Comparison of ENCODE assay signal across 23 mouse cellular contexts in genomic region chr2:143899470-143900220, GRCm38 (mm10). TPM values are rescaled to one million over a fixed set of nuclear protein-coding genes. Genes with fewer than 3 reads are reported as not detected.
A peak's percentile ranks its signal among the peaks of the same experiment; 100 is the strongest.
DNase-seq lines count a peak whose midpoint lies in the region; ATAC-seq and TF ChIP-seq lines count a peak whose summit lies in the region.
"Had no signal": no experiment of that assay in that cellular context is flagged by ENCODE, and none has a peak within 500 bp of the region (broad histone marks: within the 10 kb centered on the region; RNA-seq: fewer than 3 reads in every experiment).

No protein-coding gene starts in this region.

- peak; percentile 72 for DNase-seq in heart, adult 11 months
- DNase-seq in stomach, postnatal 0 days (ENCODE audit: low spot score), result no peak
- DNase-seq in yolk sac, embryonic 10.5 days (ENCODE audit: low spot score), result peak; percentile 40
- no peak for DNase-seq in hindbrain, embryonic 10.5 days (ENCODE audit: low spot score)
- DNase-seq in right cerebral cortex, postnatal 36 days (ENCODE audit: low spot score in 2 of 2), result no peak
- DNase-seq: adrenal gland, postnatal 25 days; cerebellum, adult 18-20 months; cerebellum, adult 9-11 months; cerebellum, postnatal 36 days; gastrocnemius, postnatal 36 days; heart, adult 2 months; heart, postnatal 4 days had no signal

- H3K9me3 ChIP-seq in heart, embryonic 11.5 days (replicated peaks; ENCODE audit: control insufficient read depth, low read length), result no peaks in the 10 kb centered on the region
- no peaks in the 10 kb centered on the region for H3K9me3 ChIP-seq in stomach, embryonic 14.5 days (ENCODE audit: control insufficient read depth, low read depth, low read length)
- no peaks in the 10 kb centered on the region for H3K9me3 ChIP-seq in stomach, postnatal 0 days (ENCODE audit: control insufficient read depth, low read length)
- no peaks in the 10 kb centered on the region for H3K9me3 ChIP-seq in hindbrain, embryonic 10.5 days
- H3K9me3 ChIP-seq: embryonic facial prominence, embryonic 15.5 days; forebrain, embryonic 10.5 days; forebrain, embryonic 15.5 days; heart, embryonic 13.5 days had no signal

- H3K9ac ChIP-seq in heart, embryonic 11.5 days (ENCODE audit: low read depth, low read length), result no peak overlapping the region
- no peak overlapping the region for H3K9ac ChIP-seq in stomach, embryonic 14.5 days (replicated peaks; ENCODE audit: low read depth, low read length)
- no peak overlapping the region for H3K9ac ChIP-seq in stomach, postnatal 0 days (ENCODE audit: low read length)
- H3K9ac ChIP-seq: embryonic facial prominence, embryonic 15.5 days; forebrain, embryonic 15.5 days; heart, embryonic 13.5 days; hindbrain, embryonic 14.5 days had no signal

- H3K36me3 ChIP-seq in heart, embryonic 11.5 days (ENCODE audit: control insufficient read depth, insufficient read depth, low read length), result no peaks in the 10 kb centered on the region
- no peaks in the 10 kb centered on the region for H3K36me3 ChIP-seq in stomach, embryonic 14.5 days (ENCODE audit: control insufficient read depth, insufficient read depth, low read length)
- no peaks in the 10 kb centered on the region for H3K36me3 ChIP-seq in stomach, postnatal 0 days (ENCODE audit: control insufficient read depth, insufficient read depth, low read length)
- no peaks in the 10 kb centered on the region for H3K36me3 ChIP-seq in hindbrain, embryonic 10.5 days
- H3K36me3 ChIP-seq: embryonic facial prominence, embryonic 15.5 days; forebrain, embryonic 10.5 days; forebrain, embryonic 15.5 days; heart, embryonic 13.5 days had no signal

- H3K4me2 ChIP-seq in heart, embryonic 11.5 days, result no peak overlapping the region
- no peak overlapping the region for H3K4me2 ChIP-seq in stomach, embryonic 14.5 days (replicated peaks; ENCODE audit: low read depth, low read length)
- H3K4me2 ChIP-seq in stomach, postnatal 0 days (replicated peaks; ENCODE audit: low read depth), result no peak overlapping the region
- H3K4me2 ChIP-seq: embryonic facial prominence, embryonic 15.5 days; forebrain, embryonic 15.5 days; heart, embryonic 13.5 days; hindbrain, embryonic 14.5 days had no signal

- ATAC-seq in heart, embryonic 11.5 days (replicated peaks; ENCODE audit: insufficient number of reproducible peaks, low FRiP score, low TSS enrichment), result no peak
- ATAC-seq in stomach, embryonic 14.5 days (ENCODE audit: insufficient number of reproducible peaks, insufficient read depth, low FRiP score, low read depth), result 0 out of 2 replicates have a peak, but pooled peaks have one; percentile 28
- ATAC-seq in stomach, postnatal 0 days (ENCODE audit: low FRiP score, low TSS enrichment), result no peak
- peak; percentile 86 for ATAC-seq in megakaryocyte, adult 5-6 weeks (ENCODE audit: poor library complexity, severe bottlenecking)
- ATAC-seq: activated CD4-positive, CD25-positive, alpha-beta regulatory T cell, adult 4 months; forebrain, embryonic 15.5 days; Patski had no signal

- no peak overlapping the region for H3K27ac ChIP-seq in heart, embryonic 11.5 days (ENCODE audit: low read depth, low read length)
- H3K27ac ChIP-seq in stomach, embryonic 14.5 days (ENCODE audit: low read length), result no peak overlapping the region
- H3K27ac ChIP-seq in stomach, postnatal 0 days (replicated peaks), result no peak overlapping the region
- no peak overlapping the region for H3K27ac ChIP-seq in hindbrain, embryonic 10.5 days
- H3K27ac ChIP-seq: embryonic facial prominence, embryonic 15.5 days; forebrain, embryonic 10.5 days; forebrain, embryonic 15.5 days; heart, adult 2 months; heart, embryonic 13.5 days; hindbrain, embryonic 14.5 days had no signal

- no peak for TF ChIP-seq CTCF in stomach, postnatal 0 days (IDR thresholded peaks at IDR 0.05; ENCODE audit: low read depth)

- no peak overlapping the region for H3K4me3 ChIP-seq in heart, embryonic 11.5 days (ENCODE audit: low read depth, low read length)
- no peak overlapping the region for H3K4me3 ChIP-seq in stomach, embryonic 14.5 days (ENCODE audit: low read depth, low read length)
- H3K4me3 ChIP-seq in stomach, postnatal 0 days (ENCODE audit: low read depth, low read length), result no peak overlapping the region
- no peak overlapping the region for H3K4me3 ChIP-seq in hindbrain, embryonic 10.5 days
- H3K4me3 ChIP-seq: embryonic facial prominence, embryonic 15.5 days; erythroblast, embryonic 14.5 days; forebrain, embryonic 10.5 days; forebrain, embryonic 15.5 days; heart, adult 2 months; heart, embryonic 13.5 days had no signal

- H3K4me1 ChIP-seq in heart, embryonic 11.5 days (ENCODE audit: control insufficient read depth, insufficient read depth, low read length), result no peaks in the 10 kb centered on the region
- H3K4me1 ChIP-seq in stomach, embryonic 14.5 days (ENCODE audit: control insufficient read depth, insufficient read depth, low read length), result 0 out of 2 replicates have a peak, but pooled peaks cover 5% of the 10 kb centered on the region
- H3K4me1 ChIP-seq in stomach, postnatal 0 days (replicated peaks; ENCODE audit: control insufficient read depth, insufficient read depth), result no peaks in the 10 kb centered on the region
- H3K4me1 ChIP-seq in hindbrain, embryonic 10.5 days (replicated peaks), result no peaks in the 10 kb centered on the region
- H3K4me1 ChIP-seq: forebrain, embryonic 10.5 days; forebrain, embryonic 15.5 days had no signal

- WGBS in heart, embryonic 11.5 days (ENCODE audit: insufficient replicate concordance), result 76% methylated on average over 9 of the region's 9 CpGs
- 77% methylated on average over 9 of the region's 9 CpGs for WGBS in stomach, embryonic 14.5 days
- WGBS in stomach, postnatal 0 days, result 79% methylated on average over 9 of the region's 9 CpGs
- 96% methylated on average over 9 of the region's 9 CpGs for WGBS in hindbrain, embryonic 10.5 days

- no peak for TF ChIP-seq EP300 in stomach, postnatal 0 days (optimal IDR thresholded peaks at IDR 0.05)

- H3K27me3 ChIP-seq in heart, embryonic 11.5 days (ENCODE audit: control insufficient read depth, insufficient read depth, low read length), result no peaks in the 10 kb centered on the region
- no peaks in the 10 kb centered on the region for H3K27me3 ChIP-seq in stomach, embryonic 14.5 days (ENCODE audit: control insufficient read depth, insufficient read depth, low read length)
- H3K27me3 ChIP-seq in stomach, postnatal 0 days (ENCODE audit: control insufficient read depth, insufficient read depth, low read length), result no peaks in the 10 kb centered on the region
- no peaks in the 10 kb centered on the region for H3K27me3 ChIP-seq in hindbrain, embryonic 10.5 days (ENCODE audit: insufficient read depth, poor library complexity, severe bottlenecking)
- H3K27me3 ChIP-seq: embryonic facial prominence, embryonic 15.5 days; forebrain, embryonic 15.5 days; heart, embryonic 13.5 days; Patski had no signal

RNA-seq across cellular contexts. Expression of gene Dstn, which starts 15.5 kb away (rescaled TPM):
- 1,059 and 1,185 TPM in 2 replicates for polyA plus RNA-seq in heart, embryonic 11.5 days (2014; fragmentation: Nextera tagmentation; extraction: Ambion mirVana)
- polyA plus RNA-seq in stomach, embryonic 14.5 days (2014; fragmentation: Nextera tagmentation; extraction: Ambion mirVana), result 841 and 854 TPM in 2 replicates
- 968 and 971 TPM in 2 replicates for polyA plus RNA-seq in stomach, postnatal 0 days (2015; fragmentation: Nextera tagmentation; extraction: Ambion mirVana)
- total RNA-seq in megakaryocyte, adult 5-6 weeks (2015), result 379 and 399 TPM in 2 replicates
- 518 and 538 TPM in 2 replicates for total RNA-seq in megakaryocyte, adult 5-6 weeks (2017)
- 327 and 368 TPM in 2 replicates for polyA plus RNA-seq in hindbrain, embryonic 10.5 days (2016; fragmentation: Nextera tagmentation; extraction: Ambion mirVana)

RNA-seq across cellular contexts. Expression of gene Bfsp1, which starts 36.7 kb away (rescaled TPM):
- 1.5 and 1.9 TPM in 2 replicates for polyA plus RNA-seq in heart, embryonic 11.5 days (2014; fragmentation: Nextera tagmentation; extraction: Ambion mirVana)
- polyA plus RNA-seq in stomach, embryonic 14.5 days (2014; fragmentation: Nextera tagmentation; extraction: Ambion mirVana), result 0.93 and 1.6 TPM in 2 replicates
- polyA plus RNA-seq in stomach, postnatal 0 days (2015; fragmentation: Nextera tagmentation; extraction: Ambion mirVana), result 1.5 and 1.6 TPM in 2 replicates
- total RNA-seq in megakaryocyte, adult 5-6 weeks (2015), result 0.41 TPM in 1 of 2 replicates, not detected in the other
- 0.73 and 0.99 TPM in 2 replicates for total RNA-seq in megakaryocyte, adult 5-6 weeks (2017)
- 0.45 and 1.0 TPM in 2 replicates for polyA plus RNA-seq in hindbrain, embryonic 10.5 days (2016; fragmentation: Nextera tagmentation; extraction: Ambion mirVana)
- polyA plus RNA-seq: erythroblast, embryonic 14.5 days had no signal

Comparison
In these comparisons a context has a peak if more than half of its experiments do, and no peak if none do; other contexts are left out.
1. ATAC-seq: peak in stomach, embryonic 14.5 days (single experiment) and megakaryocyte, adult 5-6 weeks (single experiment); none in heart, embryonic 11.5 days (single experiment) and stomach, postnatal 0 days (single experiment).
2. DNase-seq: peak in heart, adult 11 months (single experiment) and yolk sac, embryonic 10.5 days (single experiment); none in stomach, postnatal 0 days (single experiment), hindbrain, embryonic 10.5 days (single experiment) and right cerebral cortex, postnatal 36 days (0 of 2).